Mouse (Mus musculus) limb, embryonic 14.5 days (tissue): Measurements from ENCODE around the gene Slc6a3. TPM values are rescaled to one million over a fixed set of nuclear protein-coding genes. Genes with fewer than 3 reads are reported as not detected.

ENCODE experiments used
- ATAC-seq: fragments of 200-750 bp; cut with Nextera tagmentation; 2 replicates; pipeline ENCODE4 v1.8.0; 2017; ENCODE audit warnings: low read depth, moderate number of reproducible peaks, moderate TSS enrichment; ENCODE audit not compliant: low FRiP score
- DNase-seq: peaks from one replicate; pipeline ENCODE4 v3.0.0-alpha.2; 2015; ENCODE audit warnings: low spot score
- H3K27ac ChIP-seq: fragments of 300-500 bp; sonication (generic); replicated peaks from 2 replicates; pipeline ENCODE4 v1.5.1; 2014; ENCODE audit warnings: low read depth, mild to moderate bottlenecking, low read length, moderate library complexity, mixed read lengths
- H3K27me3 ChIP-seq: fragments of 300-500 bp; sonication (generic); 2 replicates; pipeline ENCODE4 v1.6.1; 2014; ENCODE audit warnings: low read length, mixed read lengths; ENCODE audit not compliant: control insufficient read depth, insufficient read depth
- H3K36me3 ChIP-seq: fragments of 300-500 bp; sonication (generic); 2 replicates; pipeline ENCODE4 v1.6.1; 2014; ENCODE audit warnings: mild to moderate bottlenecking, low read length, moderate library complexity, mixed read lengths; ENCODE audit not compliant: control insufficient read depth, insufficient read depth
- H3K4me1 ChIP-seq: fragments of 300-500 bp; sonication (generic); 2 replicates; pipeline ENCODE4 v1.6.1; 2014; ENCODE audit warnings: antibody characterized with exemption, low read length, mixed read lengths; ENCODE audit not compliant: control insufficient read depth, insufficient read depth
- H3K4me2 ChIP-seq: fragments of 300-500 bp; sonication (generic); replicated peaks from 2 replicates; pipeline ENCODE4 v1.6.1; 2014; ENCODE audit warnings: low read depth, mild to moderate bottlenecking, low read length, moderate library complexity; ENCODE audit not compliant: severe bottlenecking
- H3K4me3 ChIP-seq: fragments of 300-500 bp; sonication (generic); replicated peaks from 2 replicates; pipeline ENCODE4 v1.5.1; 2014; ENCODE audit warnings: low read length
- H3K9ac ChIP-seq: fragments of 300-500 bp; sonication (generic); 2 replicates; pipeline ENCODE4 v1.6.1; 2014; ENCODE audit warnings: mild to moderate bottlenecking, low read depth, low read length, moderate library complexity; ENCODE audit not compliant: severe bottlenecking
- H3K9me3 ChIP-seq: fragments of 300-500 bp; sonication (generic); 2 replicates; pipeline ENCODE4 v1.6.1; 2016; ENCODE audit warnings: low read length; ENCODE audit not compliant: control insufficient read depth
- POLR2A ChIP-seq: fragments of 200-500 bp; IDR thresholded peaks from 2 replicates; pipeline ENCODE4 v1.8.0; 2012; ENCODE audit warnings: inconsistent platforms, mild to moderate bottlenecking, moderate library complexity, borderline replicate concordance; ENCODE audit not compliant: insufficient read depth, insufficient read length; ENCODE audit errors: extremely low read depth
- WGBS: fragments of 180-500 bp; shearing (Covaris S2); extraction: QIAGEN DNeasy Blood & Tissue Kit; methylation state at CpG from one replicate; pipeline ENCODE4 v1.1.7; 2014; 5-methylcytosine and 5-hydroxymethylcytosine counted together
- polyA plus RNA-seq, 2 experiments: library from polyadenylated mRNA; depleted of rRNA in 1 of 2; stranded (reverse) in 1 of 2; unstranded in 1 of 2; fragments of >200 nt; fragmentation: Nextera tagmentation in 1 of 2; extraction: Ambion mirVana in 1 of 2; gene quantifications; 2 replicates each; pipeline versions ENCODE4 v1.2.1 to v1.2.3; 2012 to 2014

The Slc6a3 gene
- polyA plus RNA-seq, 2 experiments, result 0.06 to 0.14 TPM

DNA sequence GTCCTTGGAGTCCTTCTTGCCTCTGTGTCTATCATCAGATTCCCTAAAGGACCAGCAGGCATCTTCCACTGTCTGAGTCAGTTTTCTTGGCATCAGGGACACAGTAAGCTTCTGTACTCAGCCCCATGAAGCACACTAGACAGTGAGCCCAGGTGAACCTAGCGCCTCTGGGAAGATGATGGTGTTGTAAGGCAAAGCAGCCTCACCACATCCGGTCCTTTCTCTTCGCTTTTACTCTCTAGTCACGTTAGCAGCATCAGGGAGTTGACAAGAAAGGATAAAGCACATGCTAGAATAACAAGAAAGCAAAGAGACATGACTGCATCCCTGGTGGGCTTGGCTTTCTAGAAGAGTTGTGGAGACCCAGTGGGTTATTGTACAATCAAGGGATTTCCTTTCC lies 43.4 kb upstream of the Slc6a3 start:
- no peak for TF ChIP-seq POLR2A
- Histone ChIP-seq H3K36me3 (peaks cover 74% of the 10 kb centered on the region), H3K4me3 (no peak overlapping the region), H3K9ac (no peak overlapping the region), H3K4me2 (no peak overlapping the region), H3K9me3 (no peaks in the 10 kb centered on the region), H3K4me1 (no peaks in the 10 kb centered on the region), H3K27ac (no peak overlapping the region), H3K27me3 (no peaks in the 10 kb centered on the region)
- WGBS, result 94% methylated on average over 4 of the region's 4 CpGs
- DNase-seq (no peak), ATAC-seq (no peak)

DNA sequence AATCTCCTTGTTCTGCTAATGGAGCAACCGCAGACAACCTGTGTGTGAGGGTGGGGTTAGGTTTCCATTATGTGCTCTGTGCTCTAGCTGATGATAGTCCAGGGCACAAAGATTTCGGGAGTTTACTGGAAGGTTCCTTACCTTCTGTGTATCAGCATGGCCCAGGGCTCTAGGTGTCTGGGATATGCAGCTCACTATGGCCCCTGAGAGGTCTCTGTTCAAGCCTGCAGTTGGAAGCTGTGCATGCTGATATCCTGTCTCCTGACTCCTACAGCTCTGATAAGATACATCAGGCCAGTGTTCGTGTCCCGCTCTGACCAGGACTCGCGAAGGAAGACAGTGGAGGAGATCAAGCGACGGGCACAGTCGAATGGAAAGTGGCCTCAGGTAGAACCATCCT lies 42.0 kb upstream of the Slc6a3 start:
- no peak overlapping the region for H3K4me3 ChIP-seq
- H3K9ac ChIP-seq, result no peak overlapping the region
- H3K4me1 ChIP-seq, result no peaks in the 10 kb centered on the region
- DNase-seq (no peak), ATAC-seq (no peak)
- 97% methylated on average over 9 of the region's 9 CpGs for WGBS
- H3K36me3 ChIP-seq, result peaks cover 73% of the 10 kb centered on the region
- no peaks in the 10 kb centered on the region for H3K27me3 ChIP-seq
- no peak for TF ChIP-seq POLR2A
- H3K27ac ChIP-seq, result no peak overlapping the region
- no peak overlapping the region for H3K4me2 ChIP-seq
- no peaks in the 10 kb centered on the region for H3K9me3 ChIP-seq

DNA sequence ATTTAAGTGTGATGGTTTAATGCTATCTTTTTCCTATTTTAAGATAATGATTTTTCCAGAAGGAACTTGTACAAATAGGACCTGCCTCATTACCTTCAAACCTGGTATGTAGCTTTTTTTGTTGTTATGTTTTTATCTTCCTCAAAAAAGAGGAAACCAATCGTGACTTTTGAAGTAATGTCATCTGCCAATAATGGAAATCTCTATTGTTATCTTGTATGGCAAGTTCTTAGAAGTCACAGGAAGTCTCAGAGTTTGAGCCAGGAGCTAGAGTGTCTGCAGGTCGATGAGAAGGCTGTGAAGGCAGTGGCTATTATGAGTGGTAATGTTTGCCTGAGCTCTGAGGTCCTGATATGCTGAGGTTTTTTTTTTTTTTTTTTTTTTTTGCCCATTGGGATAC lies 40.4 kb upstream of the Slc6a3 start:
- DNase-seq (no peak), ATAC-seq (no peak)
- peaks cover 70% of the 10 kb centered on the region for H3K36me3 ChIP-seq
- H3K4me2 ChIP-seq, result no peak overlapping the region
- no peak overlapping the region for H3K4me3 ChIP-seq
- WGBS, result 71% methylated on average over 2 of the region's 2 CpGs
- H3K27ac ChIP-seq, result no peak overlapping the region
- no peaks in the 10 kb centered on the region for H3K4me1 ChIP-seq
- TF ChIP-seq POLR2A, result no peak
- no peaks in the 10 kb centered on the region for H3K27me3 ChIP-seq
- no peak overlapping the region for H3K9ac ChIP-seq
- no peaks in the 10 kb centered on the region for H3K9me3 ChIP-seq

DNA sequence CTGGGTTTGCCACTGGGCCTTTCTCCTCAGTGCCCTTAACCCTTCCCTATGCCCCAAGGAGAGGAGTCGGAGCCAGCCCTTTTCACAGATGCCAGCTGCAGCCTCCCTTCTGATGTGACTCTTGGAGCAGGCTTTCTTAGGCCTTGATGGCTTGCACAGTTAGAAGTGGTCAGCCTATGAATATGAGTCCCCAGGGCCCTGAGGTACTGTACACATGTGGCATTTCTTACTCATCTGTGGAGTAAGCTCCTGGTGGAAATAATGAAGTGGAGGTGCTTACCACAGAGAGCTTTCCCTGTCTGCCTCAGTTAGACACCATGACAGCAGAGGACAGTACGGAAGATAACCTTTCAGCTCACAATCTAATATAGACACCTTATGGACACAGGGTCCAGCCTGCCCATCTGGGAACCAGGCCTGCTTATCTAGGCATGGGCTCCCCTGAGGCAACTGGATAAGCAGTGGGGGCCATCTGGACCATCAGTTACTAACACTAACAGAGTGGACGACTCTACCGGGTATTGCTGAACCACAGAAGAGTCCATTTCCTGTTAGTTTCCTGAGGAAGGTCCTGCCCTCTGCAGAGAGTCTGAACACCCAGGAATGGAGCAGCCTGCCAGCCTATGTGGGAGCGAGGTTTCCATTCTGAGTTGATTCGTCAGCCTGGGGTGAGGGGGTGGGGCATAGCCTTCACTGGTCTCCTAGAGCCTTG lies 36.5 kb upstream of the Slc6a3 start:
- 77% methylated on average over 6 of the region's 6 CpGs for WGBS
- H3K4me2 ChIP-seq, result no peak overlapping the region
- H3K4me3 ChIP-seq, result no peak overlapping the region
- no peak overlapping the region for H3K9ac ChIP-seq
- ATAC-seq (no peak), DNase-seq (no peak)
- no peaks in the 10 kb centered on the region for H3K9me3 ChIP-seq
- no peak for TF ChIP-seq POLR2A
- no peak overlapping the region for H3K27ac ChIP-seq
- H3K36me3 ChIP-seq, result peaks cover 67% of the 10 kb centered on the region
- H3K27me3 ChIP-seq, result no peaks in the 10 kb centered on the region
- no peaks in the 10 kb centered on the region for H3K4me1 ChIP-seq

DNA sequence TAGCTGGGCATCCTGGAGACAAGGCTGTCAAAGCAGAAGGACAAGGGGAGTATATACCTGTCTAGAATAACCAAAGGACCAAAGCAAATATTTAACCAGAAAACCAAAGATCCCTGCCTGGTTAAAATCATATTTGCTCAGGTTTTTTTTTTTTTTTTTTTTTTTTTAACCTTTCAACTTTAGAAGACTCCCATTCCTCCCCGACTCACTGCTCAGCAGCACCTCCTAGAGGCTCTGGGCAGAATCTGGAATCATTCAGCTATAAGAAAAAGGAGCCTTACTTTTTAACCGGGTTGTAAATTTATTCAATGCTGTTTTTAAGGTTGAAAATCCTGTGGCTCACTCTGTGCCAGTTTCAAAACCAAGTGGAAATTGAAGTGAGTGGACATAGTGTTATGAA lies 33.8 kb upstream of the Slc6a3 start:
- 67% methylated on average over 2 of the region's 2 CpGs for WGBS
- H3K36me3 ChIP-seq, result peaks cover 67% of the 10 kb centered on the region
- TF ChIP-seq POLR2A, result no peak

More for the DNA sequence above, 33.8 kb upstream of the Slc6a3 start:
- H3K27me3 ChIP-seq, result no peaks in the 10 kb centered on the region
- H3K4me2 ChIP-seq, result no peak overlapping the region
- no peaks in the 10 kb centered on the region for H3K4me1 ChIP-seq
- DNase-seq (no peak), ATAC-seq (no peak)
- no peak overlapping the region for H3K4me3 ChIP-seq
- H3K9ac ChIP-seq, result no peak overlapping the region
- H3K9me3 ChIP-seq, result no peaks in the 10 kb centered on the region
- H3K27ac ChIP-seq, result no peak overlapping the region
